Mouse (Mus musculus): Measurements from ENCODE around the gene Hs6st3.

DNA sequence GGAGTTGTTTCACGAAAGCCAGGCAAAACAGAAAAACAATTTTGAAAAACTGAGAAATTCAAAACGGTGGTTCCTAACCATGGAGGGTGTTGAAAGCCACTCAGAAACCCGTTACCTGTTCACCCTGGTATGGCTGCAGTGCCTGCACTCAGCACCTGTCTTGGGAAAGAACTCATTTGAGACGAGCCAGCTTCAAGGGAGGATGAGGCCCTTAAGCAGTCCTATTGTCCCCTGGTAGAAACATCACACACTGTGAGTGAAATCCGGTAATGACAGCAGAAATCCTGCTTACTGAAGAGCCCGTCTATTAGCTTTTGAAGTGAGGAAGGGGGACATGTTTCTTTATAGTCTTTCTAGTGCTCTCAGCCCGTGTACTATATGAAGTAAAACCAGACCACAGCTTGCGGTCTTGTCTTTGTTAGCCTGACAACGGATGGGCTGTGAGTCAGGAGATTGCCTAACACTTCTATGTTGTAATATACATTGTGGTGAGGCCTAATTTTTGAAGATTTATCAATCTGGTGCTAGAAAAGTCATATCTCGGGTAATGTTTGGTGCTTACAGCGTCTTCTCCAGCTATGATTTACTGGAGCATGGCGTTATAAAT lies 641.9 kb downstream of the Hs6st3 start:
- no peak for TF ChIP-seq POLR2A (IDR thresholded peaks at IDR 0.05; ENCODE audit: low read depth, low read length)
- TF ChIP-seq CTCF (conservative IDR thresholded peaks at IDR 0.05; ENCODE audit: insufficient read depth, insufficient read length, low read depth, low read length), result no peak

Measured in kidney, adult 2 months (tissue).